Mouse (Mus musculus) stomach, postnatal 0 days (tissue): ENCODE measurements at regions not wholly inside any gene's neighbourhood (a gene's known extent, or its start where the extent isn't known, plus 50 kb on each side); places are given as distances from the start of the nearest gene placed in this dataset.

Source experiments
- ATAC-seq: fragments of 200-750 bp; cut with Nextera tagmentation; 2 replicates; pipeline ENCODE4 v1.8.0; 2017; ENCODE audit not compliant: low FRiP score, low TSS enrichment
- DNase-seq: peaks from one replicate; pipeline ENCODE4 v3.0.0-alpha.2; 2016; ENCODE audit warnings: low spot score
- H3K27ac ChIP-seq: fragments of 300-500 bp; sonication (generic); replicated peaks from 2 replicates; pipeline ENCODE4 v1.5.1; 2014; ENCODE audit warnings: mild to moderate bottlenecking, control low read depth
- H3K27me3 ChIP-seq: fragments of 300-500 bp; sonication (generic); 2 replicates; pipeline ENCODE4 v1.6.1; 2014; ENCODE audit warnings: low read length; ENCODE audit not compliant: control insufficient read depth, insufficient read depth
- H3K36me3 ChIP-seq: fragments of 300-500 bp; sonication (generic); 2 replicates; pipeline ENCODE4 v1.6.1; 2014; ENCODE audit warnings: low read length, mixed read lengths; ENCODE audit not compliant: control insufficient read depth, insufficient read depth
- H3K4me1 ChIP-seq: fragments of 300-500 bp; sonication (generic); replicated peaks from 2 replicates; pipeline ENCODE4 v1.6.1; 2014; ENCODE audit warnings: antibody characterized with exemption; ENCODE audit not compliant: control insufficient read depth, insufficient read depth
- H3K4me2 ChIP-seq: fragments of 300-500 bp; sonication (generic); replicated peaks from 2 replicates; pipeline ENCODE4 v1.6.1; 2014; ENCODE audit warnings: low read depth, mild to moderate bottlenecking, control low read depth, moderate library complexity
- H3K4me3 ChIP-seq: fragments of 300-500 bp; sonication (generic); 2 replicates; pipeline ENCODE4 v1.5.1; 2014; ENCODE audit warnings: low read depth, low read length, control low read depth
- H3K9ac ChIP-seq: fragments of 300-500 bp; sonication (generic); 2 replicates; pipeline ENCODE4 v1.6.1; 2014; ENCODE audit warnings: mild to moderate bottlenecking, low read length, control low read depth, mixed read lengths
- H3K9me3 ChIP-seq: fragments of 300-500 bp; sonication (generic); 2 replicates; pipeline ENCODE4 v1.6.1; 2016; ENCODE audit warnings: low read length; ENCODE audit not compliant: control insufficient read depth
- CTCF ChIP-seq: IDR thresholded peaks from 2 replicates; pipeline ENCODE4 v1.5.1; 2016; ENCODE audit warnings: antibody characterized with exemption, low read depth, mild to moderate bottlenecking, moderate library complexity
- EP300 ChIP-seq: optimal IDR thresholded peaks from 2 replicates; pipeline ENCODE3; 2016; ENCODE audit warnings: antibody characterized with exemption
- WGBS: fragments of 180-500 bp; shearing (Covaris S2); extraction: QIAGEN DNeasy Blood & Tissue Kit; methylation state at CpG from one replicate; pipeline ENCODE4 v1.1.7; 2014; 5-methylcytosine and 5-hydroxymethylcytosine counted together

DNA sequence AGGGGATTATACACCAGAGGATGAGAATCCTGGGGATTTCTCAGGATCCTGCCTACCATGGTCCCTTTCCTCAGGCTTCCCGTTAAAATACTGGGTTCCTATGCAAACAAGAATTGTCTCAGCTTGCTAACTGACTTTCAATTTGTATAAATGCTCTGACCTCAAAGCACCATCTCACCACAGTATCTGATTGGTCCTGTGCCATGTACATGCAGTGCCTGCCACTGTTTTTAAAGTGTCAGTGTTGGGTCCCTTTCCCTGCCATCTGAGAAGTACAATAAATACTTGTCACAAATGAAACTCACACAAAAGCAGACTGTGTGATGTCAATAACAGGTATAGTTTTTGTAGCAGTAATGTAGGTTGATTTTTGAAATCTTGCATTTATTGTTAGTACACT, 109.1 kb upstream of the Mef2c start:
- Histone ChIP-seq H3K27ac (no peak overlapping the region), H3K9ac (no peak overlapping the region), H3K4me1 (no peaks in the 10 kb centered on the region), H3K4me3 (no peak overlapping the region), H3K27me3 (no peaks in the 10 kb centered on the region), H3K36me3 (no peaks in the 10 kb centered on the region), H3K4me2 (no peak overlapping the region), H3K9me3 (no peaks in the 10 kb centered on the region)
- no peak for DNase-seq
- 46% methylated on average over 1 of the region's 1 CpGs for WGBS
- no peak for ATAC-seq
- no peak for TF ChIP-seq EP300
- TF ChIP-seq CTCF = no peak

- Histone ChIP-seq H3K4me1 (no peaks in the 10 kb centered on the region), H3K27me3 (no peaks in the 10 kb centered on the region), H3K27ac (no peak overlapping the region), H3K4me2 (no peak overlapping the region), H3K4me3 (no peak overlapping the region), H3K9ac (no peak overlapping the region), H3K9me3 (no peaks in the 10 kb centered on the region), H3K36me3 (no peaks in the 10 kb centered on the region)
- TF ChIP-seq CTCF (no peak), EP300 (no peak)
- ATAC-seq (no peak), DNase-seq (no peak)
- WGBS = 88% methylated on average over 6 of the region's 6 CpGs
These were observed 104.5 kb upstream of the Mef2c start for GRCm38 (mm10) chr13:83399381-83399780.

DNA sequence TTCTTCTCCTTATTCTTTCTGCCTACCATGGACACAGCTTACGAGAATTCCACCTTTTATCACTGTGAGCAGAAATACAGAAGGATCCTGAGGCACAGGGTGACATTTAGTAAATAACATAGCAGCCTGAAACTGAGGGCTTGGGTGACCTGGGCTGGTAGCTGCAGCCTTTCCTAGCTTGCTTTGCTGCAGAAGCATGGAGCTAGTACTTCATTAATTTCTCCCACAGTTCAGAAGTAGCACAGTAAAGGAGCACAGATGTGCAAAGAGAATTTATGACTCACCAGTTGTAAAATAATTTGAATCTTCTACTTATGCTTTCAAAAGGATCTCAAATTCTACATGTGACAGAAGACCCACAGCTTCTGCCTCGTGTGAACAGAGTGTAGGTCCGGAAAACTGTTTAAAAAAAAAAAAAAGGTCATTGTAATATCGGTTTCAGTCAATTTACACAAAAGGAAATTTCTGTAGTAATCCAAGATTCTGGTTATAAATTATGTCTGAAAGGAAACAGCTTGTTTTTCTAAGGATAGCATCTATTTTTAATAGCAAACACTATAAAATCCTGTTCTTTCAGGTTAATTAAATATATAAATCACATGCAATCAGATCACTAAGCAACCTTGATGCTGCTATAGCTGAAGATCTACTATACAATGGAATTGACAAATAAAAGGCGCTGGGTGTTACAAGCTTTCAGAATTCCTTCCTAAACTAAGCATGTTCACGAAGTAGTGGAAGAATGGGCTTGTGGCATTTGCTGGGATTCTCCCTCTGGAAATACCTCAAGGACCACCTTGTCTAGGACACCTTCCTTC, 64.0 kb upstream of the Mef2c start:
- no peak overlapping the region for H3K4me3 ChIP-seq
- H3K4me1 ChIP-seq = no peaks in the 10 kb centered on the region
- H3K27me3 ChIP-seq = no peaks in the 10 kb centered on the region
- WGBS = 60% methylated on average over 6 of the region's 6 CpGs
- TF ChIP-seq EP300 (no peak), CTCF (no peak)
- H3K9ac ChIP-seq = no peak overlapping the region
- no peak overlapping the region for H3K27ac ChIP-seq
- DNase-seq = no peak
- H3K36me3 ChIP-seq = no peaks in the 10 kb centered on the region
- no peak overlapping the region for H3K4me2 ChIP-seq
- no peak for ATAC-seq
- no peaks in the 10 kb centered on the region for H3K9me3 ChIP-seq

DNA sequence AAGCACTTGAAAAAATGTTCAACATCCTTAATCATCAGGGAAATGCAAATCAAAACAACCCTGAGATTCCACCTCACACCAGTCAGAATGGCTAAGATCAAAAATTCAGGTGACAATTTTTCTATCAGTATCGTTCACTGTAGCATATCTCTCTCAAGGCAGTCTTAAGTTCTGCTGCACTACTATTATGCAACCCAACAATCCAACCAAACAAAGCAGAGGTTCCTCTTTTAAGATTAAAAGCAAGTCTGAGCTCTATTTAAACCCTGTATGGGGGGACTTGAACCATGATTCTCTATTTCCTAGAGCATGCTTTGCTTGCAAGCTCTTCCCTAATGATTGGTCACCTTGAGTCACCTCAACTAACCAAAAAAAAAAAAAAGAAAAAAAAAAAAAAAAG, 59.6 kb upstream of the Mef2c start:
- ATAC-seq (no peak), DNase-seq (no peak)
- Histone ChIP-seq H3K9me3 (no peaks in the 10 kb centered on the region), H3K4me2 (no peak overlapping the region), H3K36me3 (no peaks in the 10 kb centered on the region), H3K27ac (no peak overlapping the region), H3K9ac (no peak overlapping the region), H3K27me3 (no peaks in the 10 kb centered on the region), H3K4me3 (no peak overlapping the region), H3K4me1 (no peaks in the 10 kb centered on the region)
- WGBS = 79% methylated on average over 1 of the region's 1 CpGs
- TF ChIP-seq EP300 (no peak), CTCF (no peak)

GRCm38 (mm10) chr13:83450820-83451219, 53.0 kb upstream of the Mef2c start:
- Histone ChIP-seq H3K27ac (no peak overlapping the region), H3K36me3 (no peaks in the 10 kb centered on the region), H3K4me3 (no peak overlapping the region), H3K27me3 (no peaks in the 10 kb centered on the region), H3K9ac (no peak overlapping the region), H3K4me2 (no peak overlapping the region), H3K9me3 (no peaks in the 10 kb centered on the region), H3K4me1 (no peaks in the 10 kb centered on the region)
- DNase-seq = no peak
- TF ChIP-seq EP300 = no peak
- TF ChIP-seq CTCF = no peak
- ATAC-seq = no peak

- TF ChIP-seq EP300 (no peak), CTCF (no peak)
- WGBS = 77% methylated on average over 4 of the region's 4 CpGs
- ATAC-seq = no peak
These were observed 50.8 kb upstream of the Mef2c start for GRCm38 (mm10) chr13:83452987-83453386.

More at GRCm38 (mm10) chr13:83452987-83453386, 50.8 kb upstream of the Mef2c start:
- Histone ChIP-seq H3K9me3 (no peaks in the 10 kb centered on the region), H3K4me3 (no peak overlapping the region), H3K4me2 (no peak overlapping the region), H3K9ac (no peak overlapping the region), H3K4me1 (no peaks in the 10 kb centered on the region), H3K27ac (no peak overlapping the region), H3K27me3 (no peaks in the 10 kb centered on the region), H3K36me3 (no peaks in the 10 kb centered on the region)
- DNase-seq = no peak
